Mouse (Mus musculus): Measurements from ENCODE around the gene Gm21863. TPM values are rescaled to one million over a fixed set of nuclear protein-coding genes. Genes with fewer than 3 reads are reported as not detected.
"Not testable (repeated sequence)": the region's sequence is repeated elsewhere in the genome, so short reads cannot be mapped to it uniquely, and the experiment has no call there.

The Gm21863 gene
- polyA plus RNA-seq (2015; fragmentation: Nextera tagmentation; extraction: Ambion mirVana) = not detected in 2 replicates

- ATAC-seq (ENCODE audit: insufficient number of reproducible peaks, low FRiP score, low TSS enrichment, low read depth) = 0 out of 2 replicates have a peak, but pooled peaks have one; percentile 57
- not testable (repeated sequence) for H3K4me2 ChIP-seq (replicated peaks)
Observed at GRCm38 (mm10) chr12:19953869-19954555, at the start of gene Gm21863. Gene Gm21863 (plus strand): TSS chr12:19954505.

DNA sequence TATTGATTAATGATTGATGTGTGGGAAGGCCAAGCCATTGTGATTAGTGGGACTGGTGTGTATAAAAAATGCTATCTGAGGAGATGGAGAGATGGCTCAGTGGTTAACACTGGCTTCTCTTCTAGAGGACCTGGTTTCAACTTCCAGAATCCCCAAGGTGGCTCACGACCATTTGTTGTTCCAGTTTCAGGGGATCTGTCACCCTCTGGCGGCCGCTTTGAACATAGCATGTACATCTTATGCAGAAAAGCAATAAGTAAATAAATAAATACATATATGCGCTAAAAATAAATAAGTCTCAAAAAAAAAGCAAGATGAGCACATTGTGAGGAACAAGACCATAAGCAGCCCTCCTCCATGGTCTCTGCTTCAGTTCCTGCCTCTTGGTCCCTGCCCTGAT is 26.3 kb upstream of the Gm21863 start:
- H3K9me3 ChIP-seq (replicated peaks) = peaks cover 14% of the 10 kb centered on the region; the same call in 1 of the 2 replicates
- not testable (repeated sequence) for H3K36me3 ChIP-seq; H3K27ac ChIP-seq (replicated peaks); H3K9ac ChIP-seq; ATAC-seq (ENCODE audit: insufficient number of reproducible peaks, low FRiP score, low TSS enrichment, low read depth); H3K4me3 ChIP-seq (replicated peaks); H3K27me3 ChIP-seq; H3K4me2 ChIP-seq (replicated peaks); H3K4me1 ChIP-seq
- 34% methylated on average over 4 of the region's 4 CpGs for WGBS

More at GRCm38 (mm10) chr12:19953869-19954555, at the start of gene Gm21863:
- not testable (repeated sequence) for H3K4me3 ChIP-seq (replicated peaks); H3K9me3 ChIP-seq (replicated peaks); H3K27ac ChIP-seq (replicated peaks); H3K36me3 ChIP-seq; H3K27me3 ChIP-seq; H3K9ac ChIP-seq; H3K4me1 ChIP-seq
- WGBS = 19% methylated on average over 69 of the region's 75 CpGs

Measured in embryonic facial prominence, embryonic 15.5 days (tissue).